Mouse (Mus musculus) thymus, adult 2 months (tissue): ENCODE measurements at regions not wholly inside any gene's neighbourhood (a gene's known extent, or its start where the extent isn't known, plus 50 kb on each side); places are given as distances from the start of the nearest gene placed in this dataset.
"Not testable (repeated sequence)": the region's sequence is repeated elsewhere in the genome, so short reads cannot be mapped to it uniquely, and the experiment has no call there.

Experiments used
- CTCF ChIP-seq: fragments of 200-500 bp; IDR thresholded peaks from 2 replicates; pipeline ENCODE4 v1.5.1; 2012; ENCODE audit warnings: mild to moderate bottlenecking, control low read depth, low read length, moderate library complexity, borderline replicate concordance; ENCODE audit not compliant: control insufficient read depth, poor library complexity, insufficient read depth; ENCODE audit errors: extremely low read depth
- POLR2A ChIP-seq: fragments of 200-500 bp; IDR thresholded peaks from 2 replicates; pipeline ENCODE4 v1.6.1; 2012; ENCODE audit warnings: mild to moderate bottlenecking, low read length, control low read depth, moderate library complexity; ENCODE audit not compliant: control insufficient read depth, poor library complexity, insufficient read depth; ENCODE audit errors: extremely low read depth

- TF ChIP-seq POLR2A, CTCF: not testable (repeated sequence)
Measured at GRCm38 (mm10) chr12:113981613-113982012, 437.9 kb downstream of the Adam6a start.
